Mouse (Mus musculus) spleen, adult 2 months (tissue): ENCODE data around the gene Slco1a4. TPM values are rescaled to one million over a fixed set of nuclear protein-coding genes. Genes with fewer than 3 reads are reported as not detected.

ENCODE experiments used
- DNase-seq, 2 experiments: peaks; one replicate each; pipeline versions ENCODE4 v3.0.0 to v3.0.0-alpha.2; 2012 to 2021; ENCODE audit warnings: low spot score in 2 of 2, low read depth in 1 of 2
- H3K27ac ChIP-seq: fragments of 200-500 bp; 2 replicates; pipeline ENCODE4 v1.5.1; 2012; ENCODE audit warnings: low read length, inconsistent platforms; ENCODE audit not compliant: insufficient read depth
- H3K27me3 ChIP-seq: fragments of 200-500 bp; 2 replicates; pipeline ENCODE4 v1.6.1; 2012; ENCODE audit warnings: mild to moderate bottlenecking, moderate library complexity, low read length, inconsistent platforms; ENCODE audit not compliant: control insufficient read depth, insufficient read depth
- H3K36me3 ChIP-seq: fragments of 200-500 bp; 2 replicates; pipeline ENCODE4 v1.6.1; 2012; ENCODE audit warnings: mild to moderate bottlenecking, low read length, inconsistent platforms; ENCODE audit not compliant: control insufficient read depth, insufficient read depth
- H3K4me1 ChIP-seq: fragments of 200-500 bp; 2 replicates; pipeline ENCODE4 v1.6.1; 2011; ENCODE audit warnings: inconsistent platforms; ENCODE audit not compliant: control insufficient read depth, insufficient read depth, insufficient read length
- H3K4me3 ChIP-seq: fragments of 200-500 bp; 2 replicates; pipeline ENCODE4 v1.5.1; 2011; ENCODE audit warnings: mild to moderate bottlenecking, inconsistent platforms; ENCODE audit not compliant: insufficient read depth, insufficient read length; ENCODE audit errors: extremely low read depth
- CTCF ChIP-seq: fragments of 200-500 bp; IDR thresholded peaks from 2 replicates; pipeline ENCODE4 v1.5.1; 2011; ENCODE audit warnings: mild to moderate bottlenecking, inconsistent platforms; ENCODE audit not compliant: insufficient read depth, insufficient read length, insufficient replicate concordance; ENCODE audit errors: extremely low read depth
- POLR2A ChIP-seq: fragments of 200-500 bp; IDR thresholded peaks from 2 replicates; pipeline ENCODE4 v1.6.1; 2011; ENCODE audit warnings: low read depth, low read length, inconsistent platforms
- WGBS: fragments of 180-500 bp; shearing (Covaris S2); methylation state at CpG from one replicate; pipeline ENCODE4 v1.1.7; 2018; 5-methylcytosine and 5-hydroxymethylcytosine counted together
- polyA plus RNA-seq: library from polyadenylated mRNA; depleted of rRNA; stranded (reverse); fragments of >200 nt; gene quantifications from 2 replicates; pipeline ENCODE4 v1.2.3, GENCODE M21; 2012; rRNA removed

The Slco1a4 gene
- polyA plus RNA-seq, 1 experiment, result not detected

DNA sequence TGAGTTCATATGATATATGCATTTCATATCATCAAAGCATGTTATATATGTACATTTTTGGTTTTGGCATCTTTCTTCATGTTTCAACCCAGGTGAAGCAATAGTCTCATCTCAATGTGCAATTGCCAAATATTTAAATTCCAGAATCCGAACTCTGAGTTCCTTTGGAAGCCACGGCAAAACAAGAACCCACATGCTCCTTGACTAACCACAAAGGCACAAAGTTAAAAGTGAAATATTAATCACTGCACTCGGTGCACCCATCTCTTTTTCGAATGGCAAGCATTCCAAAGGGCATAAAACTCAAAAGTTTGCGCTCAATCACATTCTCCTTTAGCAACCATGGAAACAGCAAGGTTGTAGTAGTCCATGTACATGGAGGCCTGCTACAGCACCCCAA is 10.0 kb upstream of the Slco1a4 start:
- H3K27ac ChIP-seq, result no peak overlapping the region
- H3K4me3 ChIP-seq, result no peak overlapping the region
- DNase-seq, result no peak
- no peaks in the 10 kb centered on the region for H3K36me3 ChIP-seq
- no peaks in the 10 kb centered on the region for H3K27me3 ChIP-seq
- H3K4me1 ChIP-seq, result no peaks in the 10 kb centered on the region
- no peak for TF ChIP-seq CTCF
- TF ChIP-seq POLR2A, result no peak
- 87% methylated on average over 5 of the region's 5 CpGs for WGBS

DNA sequence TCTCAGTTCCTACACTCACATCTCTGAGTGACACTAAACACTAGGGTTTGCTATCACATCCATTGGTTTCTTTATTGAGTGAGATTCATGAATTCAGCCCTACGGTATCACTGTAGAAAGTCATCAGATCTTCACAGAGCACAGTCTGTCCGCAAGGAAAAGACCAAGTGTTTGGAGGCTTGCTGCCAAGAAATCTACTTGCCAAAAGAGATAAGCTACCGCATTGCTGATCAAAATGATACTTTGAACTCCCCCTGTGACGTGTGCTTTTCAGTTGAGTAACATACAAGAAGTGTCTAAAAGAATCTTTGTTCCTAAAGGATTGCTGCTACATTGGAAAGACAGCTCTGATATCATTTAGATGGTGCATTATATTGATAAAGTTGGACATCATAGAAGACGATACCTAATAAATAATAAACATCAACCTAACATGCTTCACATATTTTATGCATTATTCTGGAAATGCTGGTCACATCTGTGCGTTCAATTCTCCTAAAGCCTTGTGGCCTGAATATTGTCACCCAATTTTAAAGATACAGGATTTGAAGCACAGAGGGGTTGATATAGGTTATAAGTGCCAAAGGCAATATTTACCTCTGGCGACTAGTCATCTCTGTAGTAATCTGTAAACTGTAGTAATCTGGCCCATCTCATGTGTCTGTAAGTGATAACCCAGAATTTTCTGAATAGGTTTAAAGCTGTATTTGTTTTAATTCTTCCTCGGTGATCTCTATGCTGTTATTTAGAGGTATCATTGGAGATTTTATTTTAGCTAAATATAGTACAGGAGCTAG is 1.9 kb upstream of the Slco1a4 start:
- TF ChIP-seq POLR2A, result no peak
- TF ChIP-seq CTCF, result no peak
- WGBS, result 84% methylated on average over 8 of the region's 8 CpGs
- Histone ChIP-seq H3K4me1 (no peaks in the 10 kb centered on the region), H3K4me3 (no peak overlapping the region), H3K27ac (no peak overlapping the region), H3K27me3 (no peaks in the 10 kb centered on the region), H3K36me3 (no peaks in the 10 kb centered on the region)
- no peak for DNase-seq

DNA sequence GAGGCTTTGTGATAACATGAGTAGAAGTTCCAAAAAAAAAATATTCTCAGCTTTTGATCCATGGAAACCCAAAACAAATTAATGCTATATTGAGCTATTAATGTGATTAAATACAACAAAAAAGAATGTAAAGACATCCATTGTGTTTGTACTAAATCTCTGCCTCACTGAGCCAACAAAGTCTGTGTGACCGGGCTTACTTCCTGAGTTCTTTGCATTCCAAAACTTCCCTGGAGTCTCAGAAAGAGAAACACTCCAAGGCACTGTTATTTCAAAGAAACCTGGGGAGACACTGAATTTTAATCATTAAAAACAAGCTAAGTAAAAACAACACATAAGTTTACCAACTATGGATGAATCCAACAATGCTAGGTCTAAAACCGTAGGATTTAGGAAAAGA is 2.4 kb downstream of the Slco1a4 start:
- H3K4me1 ChIP-seq, result no peaks in the 10 kb centered on the region
- 51% methylated on average over 2 of the region's 2 CpGs for WGBS
- no peak overlapping the region for H3K27ac ChIP-seq
- H3K36me3 ChIP-seq, result no peaks in the 10 kb centered on the region
- no peak for DNase-seq
- no peaks in the 10 kb centered on the region for H3K27me3 ChIP-seq
- no peak overlapping the region for H3K4me3 ChIP-seq
- TF ChIP-seq POLR2A, result no peak
- TF ChIP-seq CTCF, result no peak

DNA sequence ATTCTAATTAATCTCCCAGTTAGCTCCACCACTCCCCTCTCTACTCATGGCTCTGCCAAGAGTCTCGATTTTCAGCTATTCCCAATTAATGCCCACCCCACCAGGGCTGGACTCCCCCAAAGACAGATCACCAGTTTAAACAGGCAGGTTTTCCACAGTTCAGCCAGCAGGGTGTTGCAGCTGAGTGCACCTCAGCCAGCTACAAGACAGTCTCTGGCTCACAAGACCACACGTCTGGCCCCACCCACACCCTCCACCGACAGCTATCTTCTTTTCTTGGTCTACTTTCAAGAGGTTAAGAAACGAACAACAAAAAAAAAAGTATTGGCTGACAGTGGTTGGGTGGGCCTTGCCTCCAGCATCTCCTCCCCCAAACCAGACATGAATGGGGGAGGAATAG is 6.9 kb downstream of the Slco1a4 start:
- WGBS, result 49% methylated on average over 4 of the region's 4 CpGs
- Histone ChIP-seq H3K27me3 (no peaks in the 10 kb centered on the region), H3K36me3 (no peaks in the 10 kb centered on the region), H3K27ac (no peak overlapping the region), H3K4me3 (no peak overlapping the region), H3K4me1 (no peaks in the 10 kb centered on the region)
- no peak for DNase-seq
- TF ChIP-seq POLR2A (no peak), CTCF (no peak)

DNA sequence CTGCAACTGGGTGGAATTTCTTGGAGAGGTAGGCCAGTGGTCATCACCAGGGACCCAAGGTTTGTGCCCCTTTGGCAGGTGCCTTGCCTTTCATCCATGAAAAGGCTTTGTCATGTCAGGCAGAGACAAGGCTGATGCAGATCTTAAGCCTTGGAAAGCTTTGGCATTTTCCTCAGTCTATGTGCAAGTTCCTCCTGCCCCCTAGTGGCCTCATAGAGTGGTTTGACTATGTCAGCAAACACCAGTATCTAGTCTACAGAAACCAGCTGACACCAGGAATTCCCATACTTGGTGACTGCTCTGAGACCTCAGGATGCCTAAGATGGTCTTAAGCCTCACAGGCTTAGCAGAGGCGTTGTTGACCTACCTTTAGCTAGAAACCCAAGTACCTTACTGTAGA is 58.2 kb downstream of the Slco1a4 start:
- TF ChIP-seq POLR2A, result no peak
- no peak for TF ChIP-seq CTCF
- Histone ChIP-seq H3K36me3 (no peaks in the 10 kb centered on the region), H3K27ac (no peak overlapping the region), H3K4me1 (no peaks in the 10 kb centered on the region), H3K27me3 (no peaks in the 10 kb centered on the region), H3K4me3 (no peak overlapping the region)
- DNase-seq, result no peak
- WGBS, result 29% methylated on average over 1 of the region's 1 CpGs

DNA sequence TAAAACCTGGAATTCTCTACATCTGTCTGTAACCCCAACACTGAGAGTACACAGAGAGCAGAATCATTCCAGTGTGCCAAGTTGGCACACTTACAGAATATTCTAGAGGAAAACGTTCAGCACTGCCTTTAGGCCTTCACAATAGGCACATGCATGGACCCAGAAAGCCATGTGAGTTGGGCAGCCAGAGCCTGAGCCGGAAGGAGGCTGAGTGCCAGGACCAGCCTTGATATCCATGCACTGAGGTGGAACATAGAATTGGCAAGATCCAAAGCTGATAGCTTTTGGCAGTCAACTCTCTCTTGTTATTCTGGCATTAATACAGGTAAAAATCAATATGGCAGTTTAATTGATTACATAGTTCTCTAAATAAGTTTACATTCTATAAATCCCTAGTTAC is 81.5 kb downstream of the Slco1a4 start:
- no peak overlapping the region for H3K4me3 ChIP-seq
- no peaks in the 10 kb centered on the region for H3K27me3 ChIP-seq
- no peaks in the 10 kb centered on the region for H3K4me1 ChIP-seq
- H3K27ac ChIP-seq, result no peak overlapping the region
- 80% methylated on average over 2 of the region's 2 CpGs for WGBS
- TF ChIP-seq POLR2A (no peak), CTCF (no peak)
- DNase-seq, result no peak
- H3K36me3 ChIP-seq, result no peaks in the 10 kb centered on the region

DNA sequence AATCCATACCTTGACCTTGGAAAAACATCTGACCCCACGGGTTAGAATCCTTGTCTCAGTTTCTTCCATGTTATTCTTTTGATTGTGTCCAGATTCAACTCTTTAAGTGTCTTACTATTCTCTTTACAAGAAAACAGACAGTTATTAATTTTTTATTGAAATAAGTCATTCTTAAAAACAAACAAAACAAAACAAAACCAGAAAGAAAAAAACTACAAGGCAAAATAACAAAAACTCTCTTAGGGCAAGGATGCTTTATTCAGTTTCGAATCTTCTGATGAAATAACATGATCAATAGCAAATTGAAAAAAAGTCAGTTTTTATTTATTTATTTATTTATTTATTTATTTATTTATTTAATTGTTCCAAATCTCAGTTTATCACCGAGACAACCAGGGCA is 82.3 kb downstream of the Slco1a4 start, which contains the start of gene Gm5724:
TSS of gene Gm5724 (minus strand) at position 101 of the 400 bp plus-strand sequence.
- no peak within 1 kb of the TSS for H3K4me3 ChIP-seq
- TF ChIP-seq CTCF (no peak), POLR2A (no peak)
- 78% methylated on average over 3 of the region's 3 CpGs for WGBS
- no peaks in the 10 kb centered on the region for H3K27me3 ChIP-seq
- no peaks in the 10 kb centered on the region for H3K4me1 ChIP-seq
- no peak within 1 kb of the TSS for H3K27ac ChIP-seq
- no peaks in the 10 kb centered on the region for H3K36me3 ChIP-seq
- DNase-seq, result no peak

Other genes with a start within 250 kb of the Slco1a4 start
- gene Slco1b2, start 226.7 kb downstream of the Slco1a4 start, polyA plus RNA-seq, result not detected in 2 replicates
- gene Gm5724, start 82.4 kb downstream of the Slco1a4 start, polyA plus RNA-seq, result not detected in 2 replicates
- not detected in 2 replicates for gene Slco1a1, start 90.8 kb upstream of the Slco1a4 start, polyA plus RNA-seq
- gene Gm6614, start 155.2 kb upstream of the Slco1a4 start, polyA plus RNA-seq, result not detected in 2 replicates